Mouse (Mus musculus) heart, adult 8-10 months (tissue): Measurements from ENCODE around the gene Treml4. TPM values are rescaled to one million over a fixed set of nuclear protein-coding genes. Genes with fewer than 3 reads are reported as not detected.

Source experiments
- total RNA-seq, 4 experiments: library from RNA; stranded (reverse); gene quantifications; 2 replicates each; pipeline ENCODE4 v1.2.4; 2022

Treml4 gene
- total RNA-seq, 4 experiments from 2014 or later = 0.17 to 0.19 TPM; not detected in 2

Other genes starting within 250 kb of the Treml4 start
- gene 1700122O11Rik, start 226.0 kb upstream of the Treml4 start, total RNA-seq = not detected
- not detected for gene 1700067P10Rik, start 175.0 kb upstream of the Treml4 start, total RNA-seq
- gene 9830107B12Rik, start 118.0 kb upstream of the Treml4 start, total RNA-seq = not detected
- gene A530064D06Rik, start 97.0 kb upstream of the Treml4 start, total RNA-seq = under 1 TPM in 1 of 4 experiments, not detected in 3; 0.40 TPM
- under 1 TPM in 2 of 4 experiments, not detected in 2; 0.12 to 0.49 TPM for gene Trem1, start 31.5 kb upstream of the Treml4 start, total RNA-seq
- gene Trem3, start 16.5 kb upstream of the Treml4 start, total RNA-seq = not detected
- under 1 TPM; 0.56 to 0.82 (median 0.64) TPM for gene Treml2, start 35.2 kb downstream of the Treml4 start, total RNA-seq
- gene B430306N03Rik, start 51.8 kb downstream of the Treml4 start, total RNA-seq = 1 to 10 TPM in 1 of 4 experiments, under 1 TPM in 3; 0.12 to 1.1 (median 0.16) TPM
- 1 to 10 TPM; 1.2 to 3.0 (median 1.7) TPM for gene Trem2, start 82.1 kb downstream of the Treml4 start, total RNA-seq
- 1 to 10 TPM in 2 of 4 experiments, under 1 TPM in 2; 0.28 to 1.3 (median 1.0) TPM for gene Treml1, start 95.6 kb downstream of the Treml4 start, total RNA-seq
- gene Nfya, start 145.6 kb downstream of the Treml4 start, total RNA-seq = 10 to 100 TPM; 10.8 to 19.7 (median 15.5) TPM
- gene Oard1, start 145.7 kb downstream of the Treml4 start, total RNA-seq = 10 to 100 TPM; 16.3 to 24.2 (median 22.1) TPM
- 100 to 1,000 TPM; 239 to 263 (median 259) TPM for gene Apobec2, start 168.6 kb downstream of the Treml4 start, total RNA-seq
- gene Tspo2, start 187.2 kb downstream of the Treml4 start, total RNA-seq = not detected
- not detected for gene Unc5cl, start 190.6 kb downstream of the Treml4 start, total RNA-seq